14 mouse cellular contexts compared by ENCODE assay signal in the genomic region with DNA sequence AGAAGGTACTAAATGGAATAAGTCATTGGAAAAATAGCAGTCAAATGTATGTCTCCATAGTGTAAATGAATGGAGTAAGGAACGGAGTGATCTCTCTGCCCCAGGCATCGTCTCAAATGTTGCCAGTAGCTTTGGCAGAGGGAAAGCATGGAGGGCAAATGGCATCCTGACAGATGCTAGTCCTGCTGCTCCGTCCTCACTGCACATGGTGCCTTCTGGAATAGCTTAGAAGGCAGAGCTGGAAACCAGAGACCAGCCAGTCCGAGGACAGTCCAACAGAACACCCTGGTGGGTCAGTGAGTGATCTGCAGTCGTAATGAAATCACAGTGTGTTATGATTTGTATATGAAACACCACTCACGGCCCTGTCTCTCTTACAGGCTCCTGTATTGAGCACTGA. TPM values are rescaled to one million over a fixed set of nuclear protein-coding genes. Genes with fewer than 3 reads are reported as not detected.
DNase-seq lines count a peak whose midpoint lies in the region; ATAC-seq and TF ChIP-seq lines count a peak whose summit lies in the region.
"Had no signal": no experiment of that assay in that cellular context is flagged by ENCODE, and none has a peak within 500 bp of the region (broad histone marks: within the 10 kb centered on the region; RNA-seq: fewer than 3 reads in every experiment).

No protein-coding gene starts in this region.

- H3K4me2 ChIP-seq in midbrain, postnatal 0 days (ENCODE audit: low read depth, low read length, poor library complexity, severe bottlenecking): no peak overlapping the region
- no peak overlapping the region for H3K4me2 ChIP-seq in midbrain, embryonic 13.5 days (replicated peaks)
- H3K4me2 ChIP-seq: embryonic facial prominence, embryonic 15.5 days had no signal

- H3K27me3 ChIP-seq in kidney, adult 2 months (replicated peaks; ENCODE audit: control insufficient read depth, insufficient read depth, low read length): peaks cover 2% of the 10 kb centered on the region; the same call in 1 of the 2 replicates
- peaks cover 67% of the 10 kb centered on the region for H3K27me3 ChIP-seq in midbrain, postnatal 0 days (ENCODE audit: insufficient read depth, low read length)
- H3K27me3 ChIP-seq in midbrain, embryonic 13.5 days: peaks cover 89% of the 10 kb centered on the region

- H3K27ac ChIP-seq in kidney, adult 2 months (ENCODE audit: insufficient read depth, low read depth, low read length): no peak overlapping the region
- no peak overlapping the region for H3K27ac ChIP-seq in midbrain, postnatal 0 days (ENCODE audit: low read depth, low read length)
- no peak overlapping the region for H3K27ac ChIP-seq in midbrain, embryonic 13.5 days
- H3K27ac ChIP-seq: embryonic facial prominence, embryonic 15.5 days; forebrain, embryonic 13.5 days had no signal

- no peaks in the 10 kb centered on the region for H3K36me3 ChIP-seq in kidney, adult 2 months (ENCODE audit: control insufficient read depth, insufficient read depth, low read length)
- H3K36me3 ChIP-seq in midbrain, postnatal 0 days (ENCODE audit: insufficient read depth, low read length): no peaks in the 10 kb centered on the region
- H3K36me3 ChIP-seq in midbrain, embryonic 13.5 days: no peaks in the 10 kb centered on the region
- H3K36me3 ChIP-seq: embryonic facial prominence, embryonic 15.5 days had no signal

- TF ChIP-seq POLR2A in kidney, adult 2 months (IDR thresholded peaks at IDR 0.05; ENCODE audit: low read depth, low read length): no peak

- WGBS in kidney, adult 2 months: 69% methylated on average over 6 of the region's 6 CpGs
- WGBS in midbrain, postnatal 0 days: 59% methylated on average over 6 of the region's 6 CpGs
- 70% methylated on average over 6 of the region's 6 CpGs for WGBS in midbrain, embryonic 13.5 days

- H3K9me3 ChIP-seq in midbrain, postnatal 0 days (ENCODE audit: low read length): no peaks in the 10 kb centered on the region
- H3K9me3 ChIP-seq in midbrain, embryonic 13.5 days: no peaks in the 10 kb centered on the region
- H3K9me3 ChIP-seq: embryonic facial prominence, embryonic 15.5 days; forebrain, embryonic 13.5 days had no signal

- H3K4me3 ChIP-seq in kidney, adult 2 months (ENCODE audit: insufficient read depth, low read depth, low read length): no peak overlapping the region
- no peak overlapping the region for H3K4me3 ChIP-seq in midbrain, postnatal 0 days (ENCODE audit: low read depth, low read length)
- H3K4me3 ChIP-seq in midbrain, embryonic 13.5 days (replicated peaks): no peak overlapping the region
- H3K4me3 ChIP-seq: embryonic facial prominence, embryonic 15.5 days; forebrain, embryonic 13.5 days had no signal

- no peak overlapping the region for H3K9ac ChIP-seq in midbrain, postnatal 0 days (replicated peaks; ENCODE audit: low read length, poor library complexity, severe bottlenecking)
- no peak overlapping the region for H3K9ac ChIP-seq in midbrain, embryonic 13.5 days (replicated peaks)
- H3K9ac ChIP-seq: embryonic facial prominence, embryonic 15.5 days; forebrain, embryonic 13.5 days had no signal

- DNase-seq in gastrocnemius, postnatal 25 days: peak; percentile 16
- DNase-seq in gastrocnemius, adult 18-20 months (ENCODE audit: low spot score): no peak
- no peak for DNase-seq in kidney, adult 2 months
- DNase-seq in kidney, postnatal 36 days: no peak
- DNase-seq in midbrain, postnatal 0 days (ENCODE audit: low spot score): peak; percentile 59
- no peak for DNase-seq in ovary, postnatal 14 days (ENCODE audit: low spot score)
- DNase-seq: cerebellum, adult 8-10 months; heart, postnatal 10 days; layer of hippocampus, postnatal 36 days; thymus, postnatal 36 days had no signal

- no peaks in the 10 kb centered on the region for H3K4me1 ChIP-seq in kidney, adult 2 months (ENCODE audit: control insufficient read depth, insufficient read depth, low read length)
- no peaks in the 10 kb centered on the region; the same call in 1 of the 2 replicates for H3K4me1 ChIP-seq in midbrain, postnatal 0 days (ENCODE audit: insufficient read depth, low read length)
- peaks cover 7% of the 10 kb centered on the region; the same call in 1 of the 2 replicates for H3K4me1 ChIP-seq in midbrain, embryonic 13.5 days (replicated peaks)
- H3K4me1 ChIP-seq: embryonic facial prominence, embryonic 15.5 days; forebrain, embryonic 13.5 days had no signal

- 0 out of 2 replicates have a peak, but pooled peaks have one; percentile 2 for TF ChIP-seq CTCF in kidney, adult 2 months (conservative IDR thresholded peaks at IDR 0.05; ENCODE audit: insufficient read depth, insufficient read length, low read depth, low read length)
- no peak for TF ChIP-seq CTCF in midbrain, postnatal 0 days (IDR thresholded peaks at IDR 0.05)

- ATAC-seq in midbrain, postnatal 0 days (ENCODE audit: low FRiP score): no peak
- no peak for ATAC-seq in midbrain, embryonic 13.5 days

RNA-seq across cellular contexts. Expression of gene Grb10, which starts 1.3 kb away (rescaled TPM):
- total RNA-seq in gastrocnemius, postnatal 25 days (2021): 10 to 100 TPM; 68.6 to 78.9 TPM
- total RNA-seq in gastrocnemius, adult 18-20 months (2021): 10 to 100 TPM; 26.6 to 36.9 TPM
- 20.5 and 20.6 TPM in 2 replicates for polyA plus RNA-seq in kidney, adult 2 months (2012; rRNA removed)
- 94.0 and 110 TPM in 2 replicates for total RNA-seq in midbrain, postnatal 0 days (2014; rRNA removed)
- polyA plus RNA-seq in midbrain, postnatal 0 days (2015; fragmentation: Nextera tagmentation; extraction: Ambion mirVana): 43.9 and 44.0 TPM in 2 replicates
- polyA plus RNA-seq in midbrain, embryonic 13.5 days (2015; fragmentation: Nextera tagmentation; extraction: Ambion mirVana): 132 and 149 TPM in 2 replicates
- total RNA-seq: neutrophil, adult 5-6 weeks had no signal

Comparison
In these comparisons a context has a peak if more than half of its experiments do, and no peak if none do; other contexts are left out.
1. DNase-seq: peak in gastrocnemius, postnatal 25 days (single experiment) and midbrain, postnatal 0 days (single experiment); none in gastrocnemius, adult 18-20 months (single experiment), kidney, adult 2 months (single experiment), kidney, postnatal 36 days (0 of 2) and ovary, postnatal 14 days (single experiment).